Mouse (Mus musculus) embryonic fibroblast, embryonic 13.5 days (primary cell): ENCODE data around the gene 1700020D05Rik.

Experiments used
- CTCF ChIP-seq: IDR thresholded peaks from 2 replicates; pipeline ENCODE4 v1.5.1; 2011; ENCODE audit warnings: mild to moderate bottlenecking, control low read depth, low read length, moderate library complexity, borderline replicate concordance; ENCODE audit not compliant: insufficient read depth
- POLR2A ChIP-seq: IDR thresholded peaks from 2 replicates; pipeline ENCODE4 v1.6.1; 2011; ENCODE audit warnings: low read depth, mild to moderate bottlenecking, control low read depth, low read length, moderate library complexity

DNA sequence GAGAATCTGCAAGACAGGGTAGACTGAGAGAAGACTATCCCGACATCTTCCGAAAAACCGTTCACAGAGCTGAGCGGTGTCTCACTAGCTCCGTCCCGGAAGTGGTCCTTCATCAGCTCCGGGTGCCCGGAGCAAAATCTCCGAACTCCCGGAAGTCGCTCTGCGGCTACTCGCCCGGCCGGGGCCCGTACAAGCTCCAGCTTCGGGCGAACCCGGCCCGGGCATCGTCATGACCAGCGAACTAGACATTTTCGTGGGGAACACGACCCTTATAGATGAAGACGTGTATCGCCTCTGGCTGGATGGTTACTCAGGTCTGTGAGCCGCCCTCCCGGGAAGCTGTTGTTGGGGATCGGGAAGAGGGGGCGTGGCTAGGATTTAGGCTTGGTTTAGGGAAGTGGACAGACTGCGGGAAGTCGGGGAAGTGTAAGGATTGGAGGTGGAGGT, 43.1 kb downstream of the 1700020D05Rik start, which contains the start of gene Fibp:
- TF ChIP-seq CTCF (no peak), POLR2A (peak; percentile 85)
